Mouse (Mus musculus) brain, adult 2 months (tissue): ENCODE data around the gene Atxn1l.

ENCODE experiments used
- DNase-seq: peaks from one replicate; pipeline ENCODE4 v3.0.0; 2011; ENCODE audit warnings: low read depth, low spot score

The Atxn1l gene

GRCm38 (mm10) chr8:109731012-109731411 is 6.5 kb downstream of the Atxn1l start:
- DNase-seq = peak; percentile 48

DNA sequence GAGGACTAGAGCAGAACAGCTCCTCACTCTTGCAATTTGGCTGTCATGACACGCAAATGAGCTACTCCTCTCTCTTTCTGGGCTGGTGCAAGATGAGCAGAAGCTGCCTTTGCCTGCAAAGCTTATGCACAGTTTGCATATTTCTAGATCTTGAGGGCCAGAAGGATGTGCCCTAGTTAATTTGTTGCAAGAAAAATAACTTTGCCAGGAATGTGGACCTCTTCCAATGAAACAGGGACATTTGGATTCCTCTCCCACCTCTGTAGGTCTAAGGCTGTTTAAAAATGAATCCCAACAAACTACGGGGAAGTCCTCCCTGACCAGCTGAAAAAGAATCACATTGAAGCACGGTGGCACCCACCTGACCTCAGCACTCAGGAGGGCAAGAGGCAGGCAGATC is 12.4 kb downstream of the Atxn1l start:
- no peak for DNase-seq

- no peak for DNase-seq
Measured at GRCm38 (mm10) chr8:109714961-109715360, 22.6 kb downstream of the Atxn1l start.

GRCm38 (mm10) chr8:109712521-109712920 is 25.0 kb downstream of the Atxn1l start:
- peak; percentile 62 for DNase-seq

GRCm38 (mm10) chr8:109707921-109708320 is 29.6 kb downstream of the Atxn1l start:
- no peak for DNase-seq

GRCm38 (mm10) chr8:109706874-109707237 is 30.7 kb downstream of the Atxn1l start:
- DNase-seq = peak; percentile 87

GRCm38 (mm10) chr8:109706076-109706873 is 31.3 kb downstream of the Atxn1l start:
- DNase-seq = peak; percentile 32

DNA sequence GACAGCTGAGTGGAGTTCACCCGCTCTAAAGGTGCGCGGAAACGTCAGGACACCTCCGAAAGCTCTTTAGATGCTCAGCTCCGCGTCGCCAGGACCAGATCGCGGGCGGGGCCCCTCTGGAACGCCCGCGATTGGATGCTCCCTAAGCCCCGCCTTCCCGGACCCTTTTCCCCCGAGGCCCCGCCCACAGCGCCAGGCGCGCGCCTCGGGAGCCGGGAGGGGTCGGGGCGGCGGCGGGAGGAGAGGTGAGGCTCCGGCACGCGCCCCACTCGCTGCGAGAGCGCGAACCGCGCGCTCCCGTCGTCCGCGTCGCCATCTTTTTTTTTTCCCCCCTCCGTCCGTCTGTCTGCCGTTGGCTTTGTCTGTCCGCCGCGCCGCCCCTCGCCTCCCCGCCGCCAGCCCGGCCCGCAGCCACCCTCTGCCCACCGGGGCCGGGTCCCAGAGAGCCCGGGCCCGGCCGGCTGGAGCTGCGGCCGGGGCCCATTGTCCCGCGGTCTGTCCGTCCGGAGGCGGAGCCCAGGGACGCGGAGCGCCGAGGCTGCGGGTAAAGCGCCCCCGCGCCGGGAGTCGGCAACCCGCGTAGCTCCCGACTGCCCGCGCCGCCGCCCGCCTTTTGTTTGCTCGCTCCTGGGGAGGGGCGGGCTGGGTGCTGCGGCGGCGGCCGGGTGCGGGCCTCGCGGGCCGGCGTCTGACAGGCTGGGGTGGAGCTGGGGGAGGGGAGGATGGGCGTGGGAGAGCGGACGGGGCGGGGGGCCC is 32.0 kb downstream of the Atxn1l start, which contains the start of gene Zfp821:
Gene Zfp821 (plus strand): TSS at position 227 of the 756 bp plus-strand sequence.
- peak; percentile 96 for DNase-seq

GRCm38 (mm10) chr8:109704565-109705319 is 32.8 kb downstream of the Atxn1l start:
- DNase-seq = no peak

- no peak for DNase-seq
Measured at GRCm38 (mm10) chr8:109698477-109698876, 39.1 kb downstream of the Atxn1l start.

- no peak for DNase-seq
Measured at GRCm38 (mm10) chr8:109697754-109698153, 39.8 kb downstream of the Atxn1l start.

DNA sequence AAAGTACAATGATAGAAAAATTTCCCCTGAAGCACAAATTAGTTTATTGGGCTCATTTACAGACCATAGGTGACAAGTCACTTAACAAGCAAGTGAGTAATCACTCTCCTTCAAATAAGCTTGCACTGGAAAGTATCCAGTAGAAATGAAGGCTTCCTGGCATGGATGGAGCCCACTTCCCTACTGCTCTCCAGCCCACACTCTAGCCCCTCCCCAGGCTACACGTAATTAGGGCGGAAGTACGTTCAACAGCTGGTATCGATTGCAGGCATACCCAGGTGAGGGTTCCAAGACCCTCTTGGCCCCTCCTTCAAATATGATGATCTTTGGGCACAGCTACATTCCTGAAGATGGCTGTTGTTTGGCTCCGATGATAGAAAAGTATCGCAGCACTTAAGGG is 43.4 kb downstream of the Atxn1l start:
- no peak for DNase-seq

GRCm38 (mm10) chr8:109693146-109693900 is 44.2 kb downstream of the Atxn1l start, which contains the start of gene Ist1:
TSS of gene Ist1 (minus strand) at chr8:109693260.
- peak; percentile 100 for DNase-seq

DNA sequence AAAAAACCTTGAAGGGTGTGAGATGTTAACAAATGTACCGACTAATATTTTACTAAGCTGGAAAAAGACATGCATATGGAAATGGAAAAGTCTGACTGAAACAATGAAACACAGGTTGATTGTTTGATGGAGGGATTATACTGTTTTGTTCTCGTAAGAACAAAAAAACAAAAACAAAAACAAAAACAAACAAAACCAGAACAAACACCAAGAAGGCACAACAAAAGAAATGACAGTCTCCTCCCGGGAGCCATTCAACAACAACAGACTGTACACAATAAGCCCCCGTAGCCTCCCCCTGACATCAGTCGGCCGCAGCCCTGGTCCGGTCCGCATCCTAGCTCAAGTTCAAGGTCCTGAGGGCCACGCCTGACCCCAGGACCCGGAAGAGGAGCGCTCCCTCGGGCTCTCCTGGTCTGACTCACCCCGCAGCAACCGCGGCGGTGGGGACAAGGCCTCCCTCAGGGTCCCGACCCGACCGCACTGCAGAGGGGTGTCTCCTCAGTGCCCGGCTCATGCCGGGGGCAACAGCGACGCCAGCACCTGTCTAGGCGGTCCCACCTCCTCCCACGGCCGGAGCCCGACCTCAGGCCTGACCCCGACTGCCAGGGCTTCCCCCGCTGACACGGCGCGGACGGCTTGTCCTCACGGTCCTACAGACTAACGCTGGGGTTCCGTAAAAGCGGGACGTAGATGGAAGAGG is 44.9 kb downstream of the Atxn1l start:
- peak; percentile 44 for DNase-seq

DNA sequence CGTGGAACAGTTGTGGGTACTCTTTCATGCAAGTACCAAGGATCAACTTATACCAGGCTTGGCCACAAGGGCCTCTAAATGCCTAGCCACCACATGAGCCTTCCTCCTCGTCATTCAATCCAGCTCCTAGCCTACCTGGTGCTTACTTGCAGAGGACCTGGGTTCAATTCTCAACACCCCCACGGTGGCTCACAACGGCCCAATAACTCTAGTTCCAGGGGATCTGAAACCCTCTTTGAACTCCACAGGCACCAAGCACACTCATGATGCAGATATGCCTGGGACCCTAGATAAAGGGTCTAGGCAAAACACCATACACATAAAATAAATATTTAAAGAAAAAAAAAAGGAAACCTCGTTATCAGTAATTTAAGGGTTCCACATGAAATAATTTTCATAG is 45.8 kb downstream of the Atxn1l start:
- peak; percentile 40 for DNase-seq

DNA sequence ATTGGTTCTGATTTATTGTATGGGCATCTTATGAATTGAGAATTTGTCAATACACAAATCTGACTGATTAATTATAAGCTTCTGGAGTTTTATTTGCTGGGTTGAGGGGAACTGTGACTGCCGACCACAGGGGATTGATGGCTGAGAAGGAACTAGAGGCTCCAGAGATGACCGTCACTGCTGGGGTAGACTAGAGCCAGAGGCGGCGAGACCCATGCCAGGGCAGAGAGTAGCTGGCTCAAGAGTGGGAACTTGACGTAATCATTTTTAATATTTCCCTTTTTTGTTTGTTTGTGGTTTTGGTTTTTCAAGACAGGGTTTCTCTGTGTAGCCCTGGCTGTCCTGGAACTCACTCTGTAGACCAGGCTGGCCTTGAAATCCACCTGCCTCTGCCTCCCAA is 50.3 kb downstream of the Atxn1l start:
- no peak for DNase-seq

GRCm38 (mm10) chr8:109682120-109682519 is 55.4 kb downstream of the Atxn1l start:
- no peak for DNase-seq

DNA sequence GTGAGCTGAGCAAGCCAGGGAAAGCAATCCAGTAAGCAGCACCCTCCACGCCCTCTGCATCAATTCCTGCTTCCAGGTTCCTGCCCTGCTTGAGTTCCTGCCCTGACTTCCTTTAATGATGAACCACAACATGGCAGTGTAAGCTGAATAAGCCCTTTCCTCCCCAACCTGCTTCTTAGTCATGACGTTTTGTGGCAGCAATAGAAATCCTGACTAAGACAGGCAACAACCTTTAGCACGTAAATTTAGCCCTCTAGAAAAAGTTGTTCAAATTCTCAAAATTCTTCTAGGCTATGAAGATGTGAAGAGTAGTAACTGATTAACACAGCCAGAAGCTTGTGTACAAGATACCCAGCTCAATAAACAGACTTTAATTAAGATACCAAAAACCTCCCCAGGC is 56.0 kb downstream of the Atxn1l start:
- no peak for DNase-seq
